Mouse (Mus musculus) stomach, embryonic 16.5 days (tissue): ENCODE measurements around the gene 3110082I17Rik. TPM values are rescaled to one million over a fixed set of nuclear protein-coding genes. Genes with fewer than 3 reads are reported as not detected.
A peak's percentile ranks its signal among the peaks of the same experiment; 100 is the strongest.

Experiments
- ATAC-seq: fragments of 200-750 bp; cut with Nextera tagmentation; 2 replicates; pipeline ENCODE4 v1.8.0; 2017; ENCODE audit warnings: moderate number of reproducible peaks, moderate TSS enrichment; ENCODE audit not compliant: insufficient read depth, low FRiP score
- H3K27ac ChIP-seq: fragments of 300-500 bp; sonication (generic); 2 replicates; pipeline ENCODE4 v1.5.1; 2014; ENCODE audit warnings: low read length
- H3K27me3 ChIP-seq: fragments of 300-500 bp; sonication (generic); 2 replicates; pipeline ENCODE4 v1.6.1; 2014; ENCODE audit warnings: low read length, control low read depth, mixed read lengths; ENCODE audit not compliant: control insufficient read depth, insufficient read depth
- H3K36me3 ChIP-seq: fragments of 300-500 bp; sonication (generic); 2 replicates; pipeline ENCODE4 v1.6.1; 2014; ENCODE audit warnings: low read length; ENCODE audit not compliant: control insufficient read depth, insufficient read depth
- H3K4me1 ChIP-seq: fragments of 300-500 bp; sonication (generic); 2 replicates; pipeline ENCODE4 v1.6.1; 2014; ENCODE audit warnings: low read length, control low read depth, mixed read lengths; ENCODE audit not compliant: control insufficient read depth, insufficient read depth
- H3K4me2 ChIP-seq: fragments of 300-500 bp; sonication (generic); 2 replicates; pipeline ENCODE4 v1.6.1; 2014; ENCODE audit warnings: low read depth, low read length, mixed read lengths
- H3K4me3 ChIP-seq: fragments of 300-500 bp; sonication (generic); replicated peaks from 2 replicates; pipeline ENCODE4 v1.5.1; 2014; ENCODE audit warnings: mild to moderate bottlenecking, low read length
- H3K9ac ChIP-seq: fragments of 300-500 bp; sonication (generic); 2 replicates; pipeline ENCODE4 v1.6.1; 2014; ENCODE audit warnings: low read length
- H3K9me3 ChIP-seq: fragments of 300-500 bp; sonication (generic); replicated peaks from 2 replicates; pipeline ENCODE4 v1.6.1; 2016; ENCODE audit warnings: low read length, control low read depth; ENCODE audit not compliant: control insufficient read depth
- WGBS: fragments of 180-500 bp; shearing (Covaris S2); extraction: QIAGEN DNeasy Blood & Tissue Kit; methylation state at CpG from one replicate; pipeline ENCODE4 v1.1.7; 2014; 5-methylcytosine and 5-hydroxymethylcytosine counted together
- polyA plus RNA-seq: library from polyadenylated mRNA; unstranded; fragments of >200 nt; fragmentation: Nextera tagmentation; extraction: Ambion mirVana; gene quantifications from 2 replicates; pipeline ENCODE4 v1.2.1, GENCODE M21; 2015

3110082I17Rik gene
- polyA plus RNA-seq, 1 experiment from 2014 or later, result 35.7 TPM

DNA sequence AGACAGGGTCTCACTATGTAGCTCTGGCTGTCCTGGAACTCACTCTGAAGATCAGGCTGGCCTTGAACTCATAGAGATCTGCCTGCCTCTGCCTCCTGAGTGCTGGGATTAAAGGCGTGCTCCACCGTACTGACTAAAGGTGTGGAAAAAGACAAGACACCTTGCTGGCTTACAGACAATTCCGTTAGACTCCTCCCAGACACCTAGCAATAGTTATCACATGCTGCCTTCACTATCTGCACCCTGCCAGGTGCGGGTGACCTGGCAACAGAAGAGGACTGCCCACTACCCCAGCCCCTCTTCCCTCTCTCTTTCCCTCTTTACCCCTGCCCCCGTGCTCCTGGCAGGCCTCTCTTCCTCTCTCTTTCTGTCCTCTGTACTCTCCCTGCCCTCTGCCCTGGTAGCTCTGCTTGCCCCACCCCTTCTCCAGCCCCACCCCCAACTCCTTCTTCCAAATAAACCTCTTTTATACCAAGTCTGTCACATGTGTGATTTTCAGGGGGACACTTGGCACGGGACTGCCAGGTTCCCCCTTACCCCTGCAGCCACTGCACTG lies 86.4 kb downstream of the 3110082I17Rik start:
- Histone ChIP-seq H3K27ac (no peak overlapping the region), H3K27me3 (no peaks in the 10 kb centered on the region), H3K9me3 (no peaks in the 10 kb centered on the region), H3K4me1 (peaks cover 26% of the 10 kb centered on the region), H3K9ac (no peak overlapping the region), H3K4me3 (no peak overlapping the region), H3K36me3 (no peaks in the 10 kb centered on the region), H3K4me2 (no peak overlapping the region)
- no peak for ATAC-seq
- 71% methylated on average over 6 of the region's 6 CpGs for WGBS

DNA sequence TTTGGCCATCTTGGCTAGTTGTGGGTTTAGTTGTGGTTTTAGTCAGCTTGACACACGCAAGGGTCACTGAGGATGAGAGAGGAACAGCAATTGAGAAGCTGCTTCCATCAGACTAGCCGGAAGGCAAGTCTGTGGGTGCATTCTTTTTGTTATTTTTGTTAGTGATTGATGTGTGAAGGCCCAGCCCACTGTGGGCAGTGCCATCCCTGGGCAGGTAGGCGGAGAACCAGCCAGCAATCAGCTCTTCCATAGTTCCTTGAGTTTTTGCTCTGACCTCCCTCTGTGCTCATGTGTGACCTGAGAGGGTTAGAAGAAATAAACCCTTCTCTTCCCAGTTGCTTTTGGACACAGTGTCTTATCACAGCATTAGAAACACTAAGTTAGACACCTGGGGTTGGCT lies 87.2 kb downstream of the 3110082I17Rik start:
- H3K9me3 ChIP-seq, result no peaks in the 10 kb centered on the region
- H3K27me3 ChIP-seq, result no peaks in the 10 kb centered on the region
- no peak for ATAC-seq
- WGBS, result 74% methylated on average over 3 of the region's 3 CpGs
- H3K4me1 ChIP-seq, result peaks cover 23% of the 10 kb centered on the region
- no peak overlapping the region for H3K9ac ChIP-seq
- no peak overlapping the region for H3K4me3 ChIP-seq
- no peak overlapping the region for H3K27ac ChIP-seq
- H3K36me3 ChIP-seq, result no peaks in the 10 kb centered on the region
- H3K4me2 ChIP-seq, result no peak overlapping the region

DNA sequence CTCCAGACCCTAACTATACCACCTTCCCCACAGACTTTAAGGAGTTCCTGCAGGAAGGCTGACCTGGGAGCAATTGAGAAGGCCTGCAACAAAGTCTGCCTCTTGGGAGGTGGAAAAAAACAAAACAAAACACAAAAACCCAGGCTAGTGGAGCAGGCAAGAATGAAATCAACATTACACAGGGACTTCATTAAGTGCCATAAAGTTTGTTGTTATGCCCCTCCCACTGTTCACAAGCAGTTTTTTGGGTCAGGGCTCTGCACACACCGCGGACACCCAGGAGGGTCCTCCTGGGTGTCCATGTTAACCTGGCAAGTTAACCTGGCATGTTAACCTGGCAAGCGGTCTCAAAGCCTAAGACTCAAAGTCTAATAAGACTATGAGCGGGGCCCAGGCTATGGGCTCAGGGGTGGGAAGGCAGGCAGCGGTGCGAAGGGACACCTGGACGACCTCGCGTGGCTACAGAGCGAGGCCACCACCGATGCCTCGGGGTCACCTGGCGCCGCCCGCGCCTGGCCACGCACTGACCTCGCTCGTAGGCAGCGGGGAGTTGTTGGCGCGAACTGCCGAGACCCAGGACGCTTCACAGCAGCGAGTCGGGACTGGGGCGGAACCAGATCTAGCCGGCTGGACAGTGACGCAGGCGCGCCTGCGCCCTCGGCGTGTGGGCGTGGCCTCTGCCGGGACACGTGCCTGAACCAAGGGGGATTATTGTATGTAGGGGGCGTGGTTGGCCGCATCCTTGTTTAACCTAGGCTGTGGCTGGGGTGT lies 88.5 kb downstream of the 3110082I17Rik start:
- Histone ChIP-seq H3K4me3 (peak overlapping the region; percentile 79), H3K27ac (peak overlapping the region; percentile 81), H3K36me3 (no peaks in the 10 kb centered on the region), H3K4me1 (peaks cover 16% of the 10 kb centered on the region), H3K27me3 (no peaks in the 10 kb centered on the region), H3K4me2 (peak overlapping the region; percentile 94), H3K9me3 (no peaks in the 10 kb centered on the region), H3K9ac (peak overlapping the region; percentile 96)
- ATAC-seq, result peak; percentile 95
- WGBS, result under 1% methylated on average over 39 of the region's 39 CpGs

GRCm38 (mm10) chr5:139371118-139371517 lies 89.2 kb downstream of the 3110082I17Rik start:
- Histone ChIP-seq H3K4me2 (peak overlapping the region; percentile 94), H3K27ac (peak overlapping the region; percentile 81; the same call in 1 of the 2 replicates), H3K4me3 (peak overlapping the region; percentile 79), H3K9me3 (no peaks in the 10 kb centered on the region), H3K9ac (peak overlapping the region; percentile 96), H3K4me1 (peaks cover 16% of the 10 kb centered on the region), H3K36me3 (no peaks in the 10 kb centered on the region), H3K27me3 (no peaks in the 10 kb centered on the region)
- WGBS, result 60% methylated on average over 5 of the region's 5 CpGs
- no peak for ATAC-seq

DNA sequence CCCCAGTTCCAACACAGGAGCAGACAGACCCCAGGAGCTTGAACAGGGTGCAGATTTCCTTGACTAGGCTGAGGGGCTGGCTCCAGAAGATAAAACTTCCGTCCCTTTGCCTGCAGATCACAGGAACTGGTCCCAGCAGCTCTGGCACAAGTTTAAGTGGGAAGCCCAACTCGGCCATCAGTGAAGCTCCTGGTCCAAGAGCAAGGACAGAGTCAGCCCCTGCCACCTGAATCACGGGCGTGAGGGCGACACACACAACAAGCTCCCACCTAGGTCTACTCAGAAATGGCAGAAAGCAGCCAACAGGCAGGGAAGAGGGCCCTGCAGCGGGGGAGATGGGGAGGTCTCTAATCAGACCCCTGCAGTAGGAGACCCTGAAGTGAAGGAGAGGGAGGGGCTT lies 90.0 kb downstream of the 3110082I17Rik start:
- no peak for ATAC-seq
- no peak overlapping the region for H3K27ac ChIP-seq
- H3K36me3 ChIP-seq, result no peaks in the 10 kb centered on the region
- no peaks in the 10 kb centered on the region for H3K27me3 ChIP-seq
- H3K4me3 ChIP-seq, result no peak overlapping the region
- peaks cover 16% of the 10 kb centered on the region for H3K4me1 ChIP-seq
- peak overlapping the region; percentile 26; the same call in 1 of the 2 replicates for H3K9ac ChIP-seq
- WGBS, result 88% methylated on average over 6 of the region's 6 CpGs
- H3K4me2 ChIP-seq, result no peak overlapping the region
- H3K9me3 ChIP-seq, result no peaks in the 10 kb centered on the region

DNA sequence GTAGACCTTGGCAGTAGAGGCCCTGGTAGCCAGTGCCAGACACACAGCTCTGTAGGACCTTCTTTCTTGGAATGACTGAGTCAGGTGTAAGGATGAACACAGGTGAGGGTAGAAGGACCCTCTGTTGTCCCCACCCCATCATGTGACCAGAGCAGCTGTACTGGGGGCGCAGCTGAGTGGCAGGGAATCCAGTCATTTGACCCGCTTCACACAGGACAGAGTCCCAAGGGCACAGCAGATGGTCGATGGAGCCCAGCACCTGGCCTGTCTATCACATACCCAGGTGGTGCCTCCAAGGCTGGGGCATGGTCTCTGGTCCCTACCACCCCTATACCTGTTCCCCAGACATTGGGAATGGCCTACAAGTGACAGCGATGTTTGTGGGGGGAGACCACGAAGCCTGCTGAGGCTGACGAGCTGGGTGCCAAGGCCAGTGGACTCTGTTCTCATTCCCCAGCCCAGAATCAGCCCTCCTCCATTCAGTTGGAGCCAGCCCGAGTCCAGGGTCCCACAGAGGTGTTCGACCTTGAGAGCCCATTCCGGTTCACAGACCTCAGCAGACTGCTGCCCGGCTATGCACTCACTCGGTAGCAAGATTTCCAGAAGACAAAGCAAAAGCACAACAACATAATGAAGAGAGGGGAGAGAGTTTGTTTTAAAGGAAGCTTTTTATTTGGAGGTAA lies 91.5 kb downstream of the 3110082I17Rik start:
- 82% methylated on average over 11 of the region's 11 CpGs for WGBS
- ATAC-seq, result no peak
- Histone ChIP-seq H3K9me3 (no peaks in the 10 kb centered on the region), H3K4me1 (peaks cover 28% of the 10 kb centered on the region), H3K4me2 (no peak overlapping the region), H3K36me3 (no peaks in the 10 kb centered on the region), H3K27me3 (no peaks in the 10 kb centered on the region), H3K9ac (no peak overlapping the region), H3K4me3 (no peak overlapping the region), H3K27ac (no peak overlapping the region)

DNA sequence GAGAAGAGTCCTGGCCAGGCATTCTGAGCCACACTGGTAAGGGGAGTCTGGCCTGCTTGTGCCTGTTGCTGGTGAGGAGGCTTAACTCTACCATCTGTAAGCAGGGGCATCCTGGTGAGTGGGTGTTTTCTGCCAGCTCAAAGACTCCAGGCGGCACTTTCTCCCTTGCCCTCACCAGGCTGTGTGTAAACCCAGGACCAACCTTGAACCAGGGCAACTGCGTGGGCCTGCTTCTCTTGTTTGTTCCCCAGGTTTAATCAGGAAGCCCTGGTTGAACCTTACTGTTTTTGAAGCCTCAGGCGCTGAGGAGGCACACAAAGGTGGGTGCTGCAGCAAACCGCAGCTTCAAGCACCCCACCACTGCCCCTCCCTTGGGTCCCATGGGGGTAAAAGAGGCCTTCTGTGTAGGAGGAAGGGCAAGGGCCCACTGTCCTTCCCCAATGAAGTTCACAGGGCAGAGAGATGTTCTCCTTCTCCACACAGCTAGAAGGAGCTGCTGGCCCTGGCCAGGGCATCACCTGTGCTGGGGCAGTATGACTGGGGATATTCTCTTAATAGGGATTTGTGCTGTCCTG lies 92.4 kb downstream of the 3110082I17Rik start:
- WGBS, result 87% methylated on average over 4 of the region's 4 CpGs
- ATAC-seq, result no peak

DNA sequence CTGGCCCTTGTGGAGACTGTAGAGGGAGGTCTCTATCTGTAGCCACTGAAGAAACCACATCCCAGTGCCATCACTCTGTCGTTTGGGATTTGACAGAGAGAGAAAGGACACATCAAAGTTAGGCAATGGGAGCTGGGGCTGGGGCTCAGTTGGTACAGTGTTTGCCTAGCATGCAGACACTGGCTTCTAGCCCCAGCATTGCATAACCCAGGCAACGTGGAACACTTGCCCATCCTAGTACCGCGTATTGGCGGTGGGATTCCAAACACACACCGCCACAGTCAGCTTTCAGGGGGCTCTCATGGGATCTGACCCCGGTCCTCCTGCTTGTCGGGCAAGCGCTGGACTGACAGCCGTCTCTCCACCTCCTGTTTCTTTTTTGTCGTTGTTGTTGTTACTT lies 93.8 kb downstream of the 3110082I17Rik start:
- WGBS, result 75% methylated on average over 11 of the region's 11 CpGs

More for the DNA sequence above, 92.4 kb downstream of the 3110082I17Rik start:
- Histone ChIP-seq H3K27me3 (no peaks in the 10 kb centered on the region), H3K9ac (no peak overlapping the region), H3K36me3 (no peaks in the 10 kb centered on the region), H3K9me3 (no peaks in the 10 kb centered on the region), H3K4me2 (no peak overlapping the region), H3K4me3 (no peak overlapping the region), H3K27ac (no peak overlapping the region), H3K4me1 (peaks cover 28% of the 10 kb centered on the region)

DNA sequence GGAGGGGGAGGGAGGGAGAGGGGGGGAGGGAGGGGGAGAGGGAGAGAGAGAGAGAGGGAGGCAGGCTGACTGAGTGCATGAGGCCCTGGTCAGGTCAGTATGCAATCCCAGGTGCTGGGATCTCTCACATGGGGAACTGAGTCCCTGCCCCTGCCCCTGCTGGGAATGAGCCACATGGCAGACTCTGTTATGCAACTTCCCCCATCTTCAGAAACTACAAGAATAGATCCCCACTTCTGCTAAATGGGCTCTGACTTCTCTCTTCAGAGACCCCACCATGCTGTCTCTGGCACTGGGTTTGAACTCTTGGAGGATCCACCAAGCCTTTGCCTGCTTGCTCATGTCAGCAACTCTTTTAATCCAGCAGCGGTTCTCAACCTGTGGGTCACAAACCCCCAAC lies 94.5 kb downstream of the 3110082I17Rik start:
- no peaks in the 10 kb centered on the region for H3K36me3 ChIP-seq
- H3K4me1 ChIP-seq, result peaks cover 12% of the 10 kb centered on the region
- H3K9ac ChIP-seq, result no peak overlapping the region
- 63% methylated on average over 1 of the region's 1 CpGs for WGBS
- no peaks in the 10 kb centered on the region for H3K9me3 ChIP-seq
- no peak overlapping the region for H3K4me3 ChIP-seq
- no peak overlapping the region for H3K4me2 ChIP-seq
- no peaks in the 10 kb centered on the region for H3K27me3 ChIP-seq
- ATAC-seq, result no peak
- H3K27ac ChIP-seq, result no peak overlapping the region

More for the DNA sequence above, 93.8 kb downstream of the 3110082I17Rik start:
- Histone ChIP-seq H3K27me3 (no peaks in the 10 kb centered on the region), H3K4me2 (no peak overlapping the region), H3K4me3 (no peak overlapping the region), H3K36me3 (no peaks in the 10 kb centered on the region), H3K27ac (no peak overlapping the region), H3K4me1 (peaks cover 18% of the 10 kb centered on the region), H3K9ac (no peak overlapping the region), H3K9me3 (no peaks in the 10 kb centered on the region)
- no peak for ATAC-seq
